Mouse (Mus musculus): ENCODE measurements at regions not wholly inside any gene's neighbourhood (a gene's known extent, or its start where the extent isn't known, plus 50 kb on each side); places are given as distances from the start of the nearest gene placed in this dataset.

DNA sequence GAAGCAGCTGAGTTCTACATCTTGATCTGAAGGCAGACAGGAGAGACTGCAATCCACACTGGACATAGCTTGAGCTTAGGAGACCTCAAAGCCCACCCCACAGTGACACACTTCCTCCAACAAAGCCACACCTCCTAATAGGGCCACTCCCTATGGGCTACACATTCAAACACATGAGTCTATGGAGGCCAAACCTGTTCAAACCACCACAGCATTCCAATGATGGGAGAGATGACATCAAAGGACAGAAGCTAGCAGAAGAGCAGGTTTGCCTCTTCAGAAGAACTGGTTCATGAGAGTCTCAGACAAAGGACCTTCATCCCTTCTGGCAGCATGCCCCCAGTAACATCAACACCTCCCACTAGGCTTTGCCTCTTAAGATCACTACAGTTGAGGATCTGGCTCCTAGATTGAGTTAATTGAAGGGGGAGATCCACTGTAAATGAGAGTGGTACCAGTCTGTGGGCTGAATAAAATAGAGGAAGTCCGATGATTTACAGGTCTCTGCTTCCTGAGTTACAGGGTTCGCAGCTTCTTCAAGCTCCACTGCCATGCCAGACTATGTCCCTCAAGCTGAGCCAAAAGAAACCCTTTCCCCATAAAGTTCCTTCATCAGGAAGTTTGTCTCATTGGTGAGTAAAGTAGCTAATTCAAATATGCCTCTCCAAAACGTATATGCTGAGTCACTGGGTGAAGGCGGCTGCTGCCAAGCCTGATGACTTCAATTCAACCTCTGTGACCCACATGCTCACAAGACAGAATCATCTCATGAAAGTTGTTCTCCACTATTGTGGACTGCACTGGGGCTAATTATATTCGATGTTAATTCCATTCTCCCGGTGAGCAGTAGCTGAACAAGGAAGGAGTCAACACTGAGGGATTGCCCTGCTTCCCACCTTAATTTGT lies 56.9 kb upstream of the Atp6ap2 start:
- H3K4me3 ChIP-seq (ENCODE audit: low read depth, low read length), result no peak overlapping the region
- no peaks in the 10 kb centered on the region for H3K27me3 ChIP-seq (ENCODE audit: insufficient read depth, low read length)
- no peak overlapping the region for H3K9ac ChIP-seq (replicated peaks; ENCODE audit: low read length, poor library complexity, severe bottlenecking)
- no peaks in the 10 kb centered on the region for H3K4me1 ChIP-seq (ENCODE audit: insufficient read depth, low read length)
- ATAC-seq (ENCODE audit: low FRiP score) (no peak), DNase-seq (ENCODE audit: low spot score) (no peak)
- H3K9me3 ChIP-seq (ENCODE audit: low read length), result no peaks in the 10 kb centered on the region
- 68% methylated on average over 6 of the region's 6 CpGs for WGBS
- no peaks in the 10 kb centered on the region for H3K36me3 ChIP-seq (ENCODE audit: insufficient read depth, low read length)
- H3K4me2 ChIP-seq (ENCODE audit: low read depth, low read length, poor library complexity, severe bottlenecking), result no peak overlapping the region
- no peak for TF ChIP-seq CTCF (IDR thresholded peaks at IDR 0.05)
- no peak overlapping the region for H3K27ac ChIP-seq (ENCODE audit: low read depth, low read length)

Data from midbrain, postnatal 0 days (tissue).